Mouse (Mus musculus): ENCODE results near the gene Socs2.

GRCm38 (mm10) chr10:95409149-95409548, 7.8 kb downstream of the Socs2 start:
- TF ChIP-seq ZC3H11A (IDR thresholded peaks at IDR 0.05; ENCODE audit: low read depth, low read length), result no peak
- TF ChIP-seq CTCF (IDR thresholded peaks at IDR 0.05 in 2 of 3, conservative IDR thresholded peaks at IDR 0.05 in 1 of 3; ENCODE audit: control insufficient read depth in 1 of 3, insufficient read depth in 1 of 3, low read depth in 2 of 3, low read length in 3 of 3, poor library complexity in 1 of 3, severe bottlenecking in 1 of 3), result no peak
- TF ChIP-seq GATA1 (IDR thresholded peaks at IDR 0.05; ENCODE audit: low read depth, low read length), result no peak
- no peak for TF ChIP-seq USF1 (IDR thresholded peaks at IDR 0.05; ENCODE audit: low read depth, low read length)

Measured in MEL (cell line).